Mouse (Mus musculus): Measurements from ENCODE around the gene Glud1.

Glud1 gene

GRCm38 (mm10) chr14:34377121-34377520, 66.6 kb downstream of the Glud1 start:
- DNase-seq (ENCODE audit: low spot score in 2 of 2): no peak

DNA sequence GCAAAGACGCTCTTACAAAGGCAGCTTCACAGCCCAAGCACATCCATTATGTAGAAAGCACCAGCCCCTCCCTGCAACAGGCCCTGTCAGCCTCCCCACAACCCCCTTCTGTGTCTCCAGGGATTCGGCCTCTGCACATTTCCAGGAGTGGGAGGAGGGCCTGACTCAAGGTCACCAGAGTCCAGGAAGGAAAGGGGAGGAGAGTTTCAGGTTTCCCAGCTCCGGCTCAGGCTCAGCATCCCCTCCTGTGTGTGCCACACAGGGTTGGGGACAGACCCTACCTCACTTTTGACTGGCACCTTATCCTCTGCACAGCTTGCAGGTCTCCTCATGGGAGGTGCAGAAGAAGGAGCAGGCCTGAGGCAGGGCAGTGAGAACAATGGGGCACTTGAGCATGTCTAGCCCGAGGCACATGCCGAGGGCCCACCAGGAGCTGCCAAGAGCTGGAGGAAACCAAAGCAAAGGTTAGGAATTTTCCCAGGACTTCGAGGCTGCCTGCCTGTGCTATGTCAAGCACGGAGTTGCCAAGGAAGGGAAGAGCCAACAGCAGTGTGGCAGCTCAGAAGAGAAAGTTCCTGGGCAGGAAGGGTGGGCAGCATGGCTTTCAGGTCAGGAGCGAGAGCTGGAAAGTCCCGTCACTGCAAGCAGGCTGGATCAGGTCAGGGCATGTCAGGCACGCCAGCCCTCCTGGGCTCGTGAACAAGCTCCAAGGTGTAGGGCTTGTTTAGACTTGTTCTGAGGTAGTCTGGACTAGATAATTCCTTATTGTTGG, 68.2 kb downstream of the Glud1 start:
- no peak for DNase-seq (ENCODE audit: low spot score in 2 of 2)

DNA sequence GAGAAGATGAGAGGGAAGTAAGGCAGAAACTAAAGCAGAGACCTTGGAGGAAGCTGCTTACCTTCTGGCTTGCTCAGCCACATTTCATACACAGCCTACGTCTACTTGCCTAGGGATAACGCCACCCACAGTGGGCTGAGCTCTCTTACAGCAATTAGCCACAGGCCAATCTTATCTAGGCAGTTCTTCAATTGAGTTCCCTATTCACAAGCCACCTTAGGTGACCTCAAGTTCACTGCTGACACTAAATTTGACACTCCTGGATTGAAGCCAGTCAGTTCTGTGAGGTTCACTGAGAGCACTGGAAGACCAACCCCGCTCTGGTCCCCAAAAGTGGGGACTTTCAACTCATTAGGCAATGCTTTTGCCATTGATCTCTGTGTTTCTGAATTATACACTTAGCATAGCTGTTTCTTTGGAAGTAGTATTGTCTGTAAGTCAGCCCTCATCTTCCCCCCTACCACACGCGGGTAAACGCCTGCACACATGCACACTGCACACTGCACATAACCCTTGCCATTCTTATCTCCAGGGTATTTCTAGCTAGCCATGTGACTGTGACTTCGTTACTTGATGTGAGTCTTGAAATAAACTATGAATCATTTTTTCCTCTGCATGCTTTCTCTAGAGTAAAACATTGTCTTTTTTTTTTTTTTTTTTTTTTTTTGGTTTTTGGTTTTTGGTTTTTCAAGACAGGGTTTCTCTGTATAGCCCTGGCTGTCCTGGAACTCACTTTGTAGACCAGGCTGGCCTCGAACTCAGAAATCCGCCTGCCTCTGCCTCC, 72.6 kb downstream of the Glud1 start:
- no peak for DNase-seq (ENCODE audit: low spot score in 2 of 2)

DNA sequence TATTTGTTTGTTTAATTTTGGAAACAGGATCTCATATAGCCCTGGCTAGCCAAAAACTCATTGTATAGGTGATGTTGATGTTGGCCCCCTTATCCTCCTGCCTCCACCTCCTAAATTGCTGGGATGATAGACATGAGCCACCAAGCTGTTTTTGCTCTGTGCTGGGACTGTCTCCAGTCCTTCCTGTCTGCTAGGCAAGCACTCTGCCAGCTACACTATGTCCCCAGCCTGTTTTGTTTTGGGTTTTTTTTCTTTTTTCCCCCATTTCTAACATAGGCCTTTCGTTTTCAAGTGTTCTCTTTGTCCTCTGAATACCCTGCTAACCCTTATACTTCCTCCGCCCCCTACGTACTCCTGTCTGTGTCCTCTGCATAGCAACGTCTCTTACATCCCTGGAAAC, 82.8 kb downstream of the Glud1 start:
- no peak for DNase-seq (ENCODE audit: low spot score in 2 of 2)

Data from cerebellum, postnatal 4 days (tissue).